Mouse (Mus musculus): Measurements from ENCODE around the gene Lifr. TPM values are rescaled to one million over a fixed set of nuclear protein-coding genes. Genes with fewer than 3 reads are reported as not detected.

Lifr gene
- 20.1 and 24.9 TPM in 2 replicates for polyA plus RNA-seq (2014; fragmentation: Nextera tagmentation; extraction: Ambion mirVana)

DNA sequence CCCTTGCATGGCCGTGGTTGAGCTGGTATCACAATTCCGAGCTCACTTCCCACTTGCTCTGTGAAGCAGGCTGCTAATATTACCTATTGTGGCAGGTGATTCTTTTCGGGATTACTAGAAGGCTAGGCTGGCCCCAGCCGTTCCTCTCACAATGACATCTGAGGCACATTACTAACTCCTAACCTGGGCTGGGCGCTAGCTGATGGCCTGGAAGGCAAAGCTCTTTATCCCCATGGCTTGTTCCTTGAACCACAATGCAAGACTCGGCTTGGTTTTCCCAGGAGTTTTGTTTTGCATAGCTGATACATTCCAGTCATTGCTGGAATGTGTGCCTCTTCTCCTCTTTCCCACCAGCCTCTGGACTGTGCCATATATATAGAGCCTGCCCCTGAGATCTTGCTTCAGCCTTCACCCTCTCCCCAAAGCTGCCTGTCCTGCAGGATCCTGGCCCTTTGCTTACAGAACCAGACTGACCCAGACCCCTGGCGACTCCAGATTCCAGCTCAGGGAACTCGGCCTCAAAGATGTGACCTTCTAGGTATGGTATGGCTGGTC lies at the start of gene Lifr:
Gene Lifr (plus strand): TSS at position 404 of the 555 bp plus-strand sequence.
- DNase-seq (ENCODE audit: low spot score) = no peak
- Histone ChIP-seq H3K4me3 (ENCODE audit: low read depth, low read length) (no peak within 1 kb of the TSS), H3K9me3 (ENCODE audit: control insufficient read depth, low read length) (no peaks in the 10 kb centered on the region), H3K27ac (ENCODE audit: low read depth, low read length) (no peak within 1 kb of the TSS), H3K4me2 (replicated peaks; ENCODE audit: low read depth, low read length) (no peak within 1 kb of the TSS), H3K4me1 (replicated peaks; ENCODE audit: control insufficient read depth, insufficient read depth, low read length) (no peaks in the 10 kb centered on the region), H3K9ac (ENCODE audit: low read depth, low read length) (no peak within 1 kb of the TSS), H3K27me3 (ENCODE audit: control insufficient read depth, insufficient read depth, low read length) (no peaks in the 10 kb centered on the region), H3K36me3 (ENCODE audit: control insufficient read depth, insufficient read depth, low read length) (no peaks in the 10 kb centered on the region)
- WGBS = 80% methylated on average over 8 of the region's 8 CpGs
- no peak for ATAC-seq (ENCODE audit: low FRiP score)

DNA sequence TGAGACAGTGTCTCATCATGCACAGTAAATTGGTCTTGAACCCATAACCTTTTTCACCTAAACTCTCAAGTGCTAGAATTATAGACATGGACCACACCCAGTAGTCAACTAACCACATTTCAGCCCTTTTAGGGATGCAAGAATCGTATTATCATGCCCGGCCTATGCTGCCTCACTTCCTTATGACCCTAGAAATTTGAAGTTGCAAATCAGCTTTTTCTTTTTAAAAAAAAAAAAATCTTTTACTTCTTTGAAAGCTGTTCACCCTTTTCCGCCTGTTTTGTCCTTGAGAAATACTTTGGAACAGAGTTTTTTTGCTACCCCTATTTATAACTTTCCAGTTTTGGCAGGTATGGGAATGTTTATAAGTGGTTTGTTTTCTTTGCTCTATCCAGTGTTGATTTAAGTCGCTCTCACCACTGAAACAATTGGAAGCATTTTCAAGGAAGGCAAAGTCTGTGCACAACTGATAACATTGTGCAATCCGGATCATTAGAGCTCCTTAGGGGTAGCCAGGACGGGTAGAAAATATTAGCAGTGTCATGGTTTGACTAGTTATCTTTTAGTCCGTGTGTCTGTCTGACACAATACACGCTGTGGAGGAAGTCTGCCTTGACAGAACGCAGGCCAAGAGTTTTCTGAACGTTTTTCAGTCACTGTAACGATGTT lies 46.2 kb upstream of the Lifr start:
- no peaks in the 10 kb centered on the region for H3K4me1 ChIP-seq (replicated peaks; ENCODE audit: control insufficient read depth, insufficient read depth, low read length)
- no peaks in the 10 kb centered on the region for H3K9me3 ChIP-seq (ENCODE audit: control insufficient read depth, low read length)
- ATAC-seq (ENCODE audit: low FRiP score) = no peak
- no peak overlapping the region for H3K27ac ChIP-seq (ENCODE audit: low read depth, low read length)
- WGBS = 75% methylated on average over 11 of the region's 11 CpGs
- no peak overlapping the region for H3K4me2 ChIP-seq (replicated peaks; ENCODE audit: low read depth, low read length)
- H3K36me3 ChIP-seq (ENCODE audit: control insufficient read depth, insufficient read depth, low read length) = no peaks in the 10 kb centered on the region
- H3K4me3 ChIP-seq (ENCODE audit: low read depth, low read length) = no peak overlapping the region
- H3K9ac ChIP-seq (ENCODE audit: low read depth, low read length) = no peak overlapping the region
- H3K27me3 ChIP-seq (ENCODE audit: control insufficient read depth, insufficient read depth, low read length) = no peaks in the 10 kb centered on the region
- DNase-seq (ENCODE audit: low spot score) = no peak

DNA sequence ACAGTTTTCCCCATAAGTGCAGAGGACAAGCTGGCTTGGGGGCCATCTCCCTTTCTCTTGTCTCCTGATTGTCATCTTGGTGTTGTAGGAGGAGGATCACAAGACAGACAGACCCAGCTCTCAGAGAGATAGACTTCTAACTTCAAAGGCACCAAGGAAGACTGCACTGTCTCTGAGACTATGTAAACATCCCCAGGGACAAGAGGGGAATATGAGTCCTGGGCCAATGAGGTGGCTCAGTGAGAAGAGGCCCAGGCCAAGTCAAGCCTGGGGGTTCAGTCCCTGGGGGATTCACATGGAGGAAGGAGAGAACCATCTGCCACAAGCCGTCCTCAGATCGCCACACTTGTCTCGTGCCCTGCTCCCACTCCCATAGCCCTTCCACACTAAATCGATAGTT lies 45.4 kb upstream of the Lifr start:
- DNase-seq (ENCODE audit: low spot score) (no peak), ATAC-seq (ENCODE audit: low FRiP score) (no peak)
- WGBS = 72% methylated on average over 4 of the region's 4 CpGs
- no peaks in the 10 kb centered on the region for H3K36me3 ChIP-seq (ENCODE audit: control insufficient read depth, insufficient read depth, low read length)
- H3K9ac ChIP-seq (ENCODE audit: low read depth, low read length) = no peak overlapping the region
- no peaks in the 10 kb centered on the region for H3K9me3 ChIP-seq (ENCODE audit: control insufficient read depth, low read length)
- no peak overlapping the region for H3K27ac ChIP-seq (ENCODE audit: low read depth, low read length)
- no peak overlapping the region for H3K4me2 ChIP-seq (replicated peaks; ENCODE audit: low read depth, low read length)
- no peak overlapping the region for H3K4me3 ChIP-seq (ENCODE audit: low read depth, low read length)
- H3K4me1 ChIP-seq (replicated peaks; ENCODE audit: control insufficient read depth, insufficient read depth, low read length) = no peaks in the 10 kb centered on the region
- no peaks in the 10 kb centered on the region for H3K27me3 ChIP-seq (ENCODE audit: control insufficient read depth, insufficient read depth, low read length)

DNA sequence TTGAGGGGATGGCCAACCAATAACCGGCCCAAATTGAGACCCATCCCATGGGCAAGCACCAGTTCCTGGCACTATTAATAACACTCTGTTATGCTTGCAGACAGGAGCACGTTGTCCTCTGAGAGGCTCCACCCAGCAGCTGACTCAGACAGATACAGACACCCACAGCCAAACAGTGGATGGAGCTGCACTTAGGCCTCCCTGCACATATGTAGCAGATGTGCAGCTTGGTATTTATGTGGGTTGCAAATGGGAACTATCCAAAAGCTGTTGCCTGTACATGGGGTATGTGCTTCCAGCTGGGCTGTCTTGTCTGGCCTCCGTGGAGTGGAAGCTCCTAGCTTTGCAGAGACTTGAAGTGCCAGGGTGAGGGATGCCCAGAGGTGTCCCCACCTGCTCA lies 42.5 kb upstream of the Lifr start:
- Histone ChIP-seq H3K9ac (ENCODE audit: low read depth, low read length) (no peak overlapping the region), H3K27me3 (ENCODE audit: control insufficient read depth, insufficient read depth, low read length) (no peaks in the 10 kb centered on the region), H3K9me3 (ENCODE audit: control insufficient read depth, low read length) (no peaks in the 10 kb centered on the region), H3K36me3 (ENCODE audit: control insufficient read depth, insufficient read depth, low read length) (no peaks in the 10 kb centered on the region), H3K4me1 (replicated peaks; ENCODE audit: control insufficient read depth, insufficient read depth, low read length) (no peaks in the 10 kb centered on the region), H3K4me3 (ENCODE audit: low read depth, low read length) (no peak overlapping the region), H3K27ac (ENCODE audit: low read depth, low read length) (no peak overlapping the region), H3K4me2 (replicated peaks; ENCODE audit: low read depth, low read length) (no peak overlapping the region)
- ATAC-seq (ENCODE audit: low FRiP score) = no peak
- 80% methylated on average over 3 of the region's 3 CpGs for WGBS
- no peak for DNase-seq (ENCODE audit: low spot score)

DNA sequence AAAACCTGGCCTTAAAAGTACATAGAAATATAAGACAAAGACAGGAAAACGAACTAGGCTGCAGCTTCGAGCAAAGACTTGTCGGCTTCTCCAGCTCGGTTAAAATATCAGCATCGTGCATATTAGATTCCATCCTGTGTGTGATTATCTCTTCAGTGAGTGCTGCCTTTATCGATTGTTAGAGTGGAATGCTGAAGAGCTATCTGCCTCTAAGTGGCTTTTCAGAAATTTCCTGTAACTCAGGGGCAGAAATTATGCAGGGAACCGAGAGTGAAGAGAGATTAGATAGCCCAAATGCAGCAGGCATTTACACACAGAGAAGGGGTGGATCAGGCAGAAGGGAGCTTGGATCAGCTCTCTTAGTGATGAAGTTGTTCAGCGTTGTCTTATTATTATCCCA lies 41.5 kb upstream of the Lifr start:
- H3K4me3 ChIP-seq (ENCODE audit: low read depth, low read length) = no peak overlapping the region
- DNase-seq (ENCODE audit: low spot score) = no peak
- 82% methylated on average over 8 of the region's 8 CpGs for WGBS
- no peak for ATAC-seq (ENCODE audit: low FRiP score)
- no peak overlapping the region for H3K27ac ChIP-seq (ENCODE audit: low read depth, low read length)
- H3K9ac ChIP-seq (ENCODE audit: low read depth, low read length) = no peak overlapping the region
- no peak overlapping the region for H3K4me2 ChIP-seq (replicated peaks; ENCODE audit: low read depth, low read length)
- no peaks in the 10 kb centered on the region for H3K36me3 ChIP-seq (ENCODE audit: control insufficient read depth, insufficient read depth, low read length)
- H3K27me3 ChIP-seq (ENCODE audit: control insufficient read depth, insufficient read depth, low read length) = no peaks in the 10 kb centered on the region
- H3K9me3 ChIP-seq (ENCODE audit: control insufficient read depth, low read length) = no peaks in the 10 kb centered on the region
- no peaks in the 10 kb centered on the region for H3K4me1 ChIP-seq (replicated peaks; ENCODE audit: control insufficient read depth, insufficient read depth, low read length)

DNA sequence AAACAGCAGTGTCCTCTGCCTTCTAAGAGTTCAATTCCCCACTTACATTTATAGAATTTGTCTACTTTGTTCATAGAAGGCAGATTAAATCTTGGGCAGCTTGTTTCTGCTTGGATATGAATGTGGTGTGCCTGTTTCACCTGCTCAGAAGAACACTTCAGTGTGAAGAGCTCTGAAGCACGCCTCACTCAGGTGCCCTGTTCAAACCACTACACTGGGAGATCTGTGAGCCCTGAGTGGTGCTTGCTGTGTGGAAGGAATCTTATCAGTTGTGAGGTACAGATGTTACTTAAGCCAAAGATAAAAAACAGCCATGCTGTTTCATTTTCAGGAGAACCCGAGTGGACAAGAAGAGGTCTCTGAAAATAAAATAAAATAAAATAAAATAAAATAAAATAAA lies 38.7 kb upstream of the Lifr start:
- H3K27me3 ChIP-seq (ENCODE audit: control insufficient read depth, insufficient read depth, low read length) = no peaks in the 10 kb centered on the region
- H3K27ac ChIP-seq (ENCODE audit: low read depth, low read length) = no peak overlapping the region
- H3K9me3 ChIP-seq (ENCODE audit: control insufficient read depth, low read length) = no peaks in the 10 kb centered on the region
- no peak overlapping the region for H3K9ac ChIP-seq (ENCODE audit: low read depth, low read length)
- H3K4me3 ChIP-seq (ENCODE audit: low read depth, low read length) = no peak overlapping the region
- no peaks in the 10 kb centered on the region for H3K4me1 ChIP-seq (replicated peaks; ENCODE audit: control insufficient read depth, insufficient read depth, low read length)
- ATAC-seq (ENCODE audit: low FRiP score) (no peak), DNase-seq (ENCODE audit: low spot score) (no peak)
- whole genome bisulfite sequencing = 85% methylated on average over 2 of the region's 2 CpGs
- no peaks in the 10 kb centered on the region for H3K36me3 ChIP-seq (ENCODE audit: control insufficient read depth, insufficient read depth, low read length)
- H3K4me2 ChIP-seq (replicated peaks; ENCODE audit: low read depth, low read length) = no peak overlapping the region

DNA sequence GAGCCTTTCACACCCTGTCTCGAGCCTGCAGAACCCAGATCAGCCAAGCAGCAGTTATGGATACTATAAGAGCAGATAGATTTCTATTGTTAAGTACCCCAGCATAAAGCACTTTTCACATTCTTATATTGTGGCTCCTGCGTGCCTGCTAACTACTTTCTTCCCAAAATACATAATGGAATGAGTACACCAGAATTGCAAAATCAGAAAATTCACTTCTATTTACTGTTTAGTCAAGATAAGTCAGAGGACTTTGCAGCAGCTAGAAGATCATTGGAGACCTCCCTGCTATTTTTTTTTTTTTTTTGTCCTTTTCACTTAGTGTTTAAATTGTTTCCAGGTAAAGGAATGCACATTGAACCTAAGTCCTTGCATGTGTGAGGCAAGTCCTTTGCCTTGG lies 38.3 kb upstream of the Lifr start:
- 84% methylated on average over 2 of the region's 2 CpGs for WGBS
- ATAC-seq (ENCODE audit: low FRiP score) = no peak
- H3K27me3 ChIP-seq (ENCODE audit: control insufficient read depth, insufficient read depth, low read length) = no peaks in the 10 kb centered on the region
- H3K4me3 ChIP-seq (ENCODE audit: low read depth, low read length) = no peak overlapping the region
- no peaks in the 10 kb centered on the region for H3K4me1 ChIP-seq (replicated peaks; ENCODE audit: control insufficient read depth, insufficient read depth, low read length)
- DNase-seq (ENCODE audit: low spot score) = no peak
- no peak overlapping the region for H3K4me2 ChIP-seq (replicated peaks; ENCODE audit: low read depth, low read length)
- H3K9me3 ChIP-seq (ENCODE audit: control insufficient read depth, low read length) = no peaks in the 10 kb centered on the region
- H3K9ac ChIP-seq (ENCODE audit: low read depth, low read length) = no peak overlapping the region
- no peaks in the 10 kb centered on the region for H3K36me3 ChIP-seq (ENCODE audit: control insufficient read depth, insufficient read depth, low read length)
- no peak overlapping the region for H3K27ac ChIP-seq (ENCODE audit: low read depth, low read length)

DNA sequence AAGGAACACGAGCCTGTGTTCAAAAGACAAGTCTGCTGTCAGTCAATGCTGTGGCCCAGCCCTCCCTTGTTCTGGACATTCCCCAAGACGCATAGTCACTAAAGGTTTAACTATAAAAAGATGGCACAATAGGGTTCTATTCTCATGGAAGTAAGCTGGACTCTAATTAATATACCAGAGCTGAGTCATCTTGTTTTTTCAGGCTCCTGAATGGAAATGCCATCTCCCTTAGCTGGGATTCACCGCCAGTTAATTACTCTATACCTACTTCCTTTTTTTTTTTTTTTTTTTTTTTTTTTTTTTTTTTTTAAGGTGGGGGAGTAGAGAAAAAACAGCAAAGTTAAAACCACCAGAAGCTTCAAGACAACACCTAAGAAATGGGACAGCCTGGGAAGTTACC lies 33.6 kb upstream of the Lifr start:
- Histone ChIP-seq H3K4me1 (replicated peaks; ENCODE audit: control insufficient read depth, insufficient read depth, low read length) (no peaks in the 10 kb centered on the region), H3K27me3 (ENCODE audit: control insufficient read depth, insufficient read depth, low read length) (no peaks in the 10 kb centered on the region), H3K27ac (ENCODE audit: low read depth, low read length) (no peak overlapping the region), H3K9ac (ENCODE audit: low read depth, low read length) (no peak overlapping the region), H3K4me3 (ENCODE audit: low read depth, low read length) (no peak overlapping the region), H3K36me3 (ENCODE audit: control insufficient read depth, insufficient read depth, low read length) (no peaks in the 10 kb centered on the region), H3K9me3 (ENCODE audit: control insufficient read depth, low read length) (no peaks in the 10 kb centered on the region), H3K4me2 (replicated peaks; ENCODE audit: low read depth, low read length) (no peak overlapping the region)
- no peak for DNase-seq (ENCODE audit: low spot score)
- no peak for ATAC-seq (ENCODE audit: low FRiP score)
- 38% methylated on average over 3 of the region's 3 CpGs for WGBS

DNA sequence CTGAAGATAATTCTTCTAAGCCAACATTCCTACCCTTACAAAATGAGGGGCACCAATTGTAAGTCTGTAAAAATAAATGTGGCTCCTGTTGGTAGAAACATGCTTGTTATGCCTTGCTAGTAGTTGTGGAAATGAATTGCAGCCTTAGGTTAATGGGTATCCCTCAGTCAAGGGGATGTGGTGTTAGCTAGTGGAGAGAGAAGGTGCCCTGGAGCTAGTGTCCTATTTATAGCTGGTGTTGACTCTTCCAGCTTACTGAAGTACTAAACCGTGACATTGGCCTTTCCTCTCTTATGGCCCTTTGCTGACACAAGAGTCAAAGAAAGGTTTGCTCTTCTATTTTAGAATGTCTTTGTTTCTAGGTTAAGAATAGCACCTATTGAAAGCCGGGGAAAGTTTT lies 29.9 kb upstream of the Lifr start:
- Histone ChIP-seq H3K27ac (ENCODE audit: low read depth, low read length) (no peak overlapping the region), H3K9me3 (ENCODE audit: control insufficient read depth, low read length) (no peaks in the 10 kb centered on the region), H3K4me1 (replicated peaks; ENCODE audit: control insufficient read depth, insufficient read depth, low read length) (no peaks in the 10 kb centered on the region), H3K9ac (ENCODE audit: low read depth, low read length) (no peak overlapping the region), H3K36me3 (ENCODE audit: control insufficient read depth, insufficient read depth, low read length) (no peaks in the 10 kb centered on the region), H3K27me3 (ENCODE audit: control insufficient read depth, insufficient read depth, low read length) (no peaks in the 10 kb centered on the region), H3K4me2 (replicated peaks; ENCODE audit: low read depth, low read length) (no peak overlapping the region), H3K4me3 (ENCODE audit: low read depth, low read length) (no peak overlapping the region)
- no peak for ATAC-seq (ENCODE audit: low FRiP score)
- no peak for DNase-seq (ENCODE audit: low spot score)
- WGBS = 74% methylated on average over 2 of the region's 2 CpGs

Measured in hindbrain, embryonic 11.5 days (tissue).